8 mouse cellular contexts compared by ENCODE assay signal in the genomic region with DNA sequence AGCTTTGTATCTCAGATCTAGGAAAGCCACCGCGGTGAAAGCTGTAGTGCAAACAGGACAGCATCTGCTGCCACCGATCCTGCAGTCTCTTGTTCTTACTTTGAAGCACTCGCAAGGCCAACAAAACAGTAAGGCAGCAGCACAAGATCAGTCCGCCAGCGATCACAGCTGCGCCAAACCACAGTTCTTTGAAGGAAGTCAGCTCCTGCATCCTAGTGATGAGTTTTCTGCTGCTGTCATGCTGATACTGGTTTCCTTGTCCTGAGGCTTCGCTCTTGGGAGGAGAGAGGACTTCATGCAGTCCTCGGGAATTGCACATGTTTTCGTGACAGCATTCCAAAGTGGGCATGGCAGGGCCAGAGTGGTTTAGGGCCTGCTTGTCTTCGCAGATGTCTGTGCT. TPM values are rescaled to one million over a fixed set of nuclear protein-coding genes. Genes with fewer than 3 reads are reported as not detected.
DNase-seq lines count a peak whose midpoint lies in the region; ATAC-seq lines count a peak whose summit lies in the region.

No protein-coding gene starts in this region.

- peak overlapping the region; percentile 70 for H3K9ac ChIP-seq in hindbrain, embryonic 16.5 days (ENCODE audit: low read depth, low read length)

- no peak overlapping the region for H3K27ac ChIP-seq in hindbrain, embryonic 16.5 days (ENCODE audit: low read depth, low read length)
- no peak overlapping the region for H3K27ac ChIP-seq in macrophage

- peak overlapping the region; percentile 96 for H3K4me2 ChIP-seq in hindbrain, embryonic 16.5 days (ENCODE audit: low read length)

- H3K79me2 ChIP-seq in macrophage (ENCODE audit: inconsistent target) = no peaks in the 10 kb centered on the region

- DNase-seq in cerebellum, adult 8-10 months = peak; percentile 3
- no peak for DNase-seq in cerebellum, adult 9-10 months
- DNase-seq in right cerebral cortex, postnatal 4 days = peak; percentile 4
- no peak for DNase-seq in right cerebral cortex, adult 18-20 months
- peak; percentile 64 to 79 for DNase-seq in thymus, adult 18-20 months
- DNase-seq in urinary bladder, postnatal 14 days (ENCODE audit: low spot score) = no peak

- H3K27me3 ChIP-seq in hindbrain, embryonic 16.5 days (replicated peaks; ENCODE audit: control insufficient read depth, insufficient read depth, low read length) = no peaks in the 10 kb centered on the region

- 29% methylated on average over 11 of the region's 11 CpGs for WGBS in hindbrain, embryonic 16.5 days
- 58% methylated on average over 11 of the region's 11 CpGs for WGBS in macrophage (ENCODE audit: missing documents)

- H3K4me3 ChIP-seq in hindbrain, embryonic 16.5 days (ENCODE audit: low read length) = peak overlapping the region; percentile 66
- peak overlapping the region; percentile 29 for H3K4me3 ChIP-seq in macrophage (ENCODE audit: inconsistent target)

- H3K9me3 ChIP-seq in hindbrain, embryonic 16.5 days (ENCODE audit: control insufficient read depth, low read length) = no peaks in the 10 kb centered on the region

- no peak for ATAC-seq in hindbrain, embryonic 16.5 days

- no peaks in the 10 kb centered on the region for H3K36me3 ChIP-seq in hindbrain, embryonic 16.5 days (ENCODE audit: control insufficient read depth, insufficient read depth, low read length)
- no peaks in the 10 kb centered on the region for H3K36me3 ChIP-seq in macrophage (ENCODE audit: inconsistent target)

- H3K4me1 ChIP-seq in hindbrain, embryonic 16.5 days (ENCODE audit: control insufficient read depth, insufficient read depth, low read depth, low read length) = peaks cover 5% of the 10 kb centered on the region; the same call in 1 of the 2 replicates

RNA-seq across cellular contexts. Expression of a gene that starts 17.8 kb away (rescaled TPM):
- not detected in 2 replicates for polyA plus RNA-seq in hindbrain, embryonic 16.5 days (2015; fragmentation: Nextera tagmentation; extraction: Ambion mirVana)
- total RNA-seq in macrophage (2018; cell fraction: chromatin; rRNA removed) = 1 to 10 TPM in 12 of 26 experiments, under 1 TPM in 14; 0.42 to 2.9 (median 0.91) TPM
- under 1 TPM in 10 of 26 experiments, not detected in 16; 0.03 to 0.13 (median 0.05) TPM for total RNA-seq in macrophage (2018; cell fraction: cytosol; rRNA removed)
- total RNA-seq in macrophage (2018; cell fraction: nucleus; rRNA removed) = 1 to 10 TPM in 2 of 26 experiments, under 1 TPM in 24; 0.23 to 1.4 (median 0.56) TPM
- 0.04 TPM in 1 of 3 replicates, not detected in the others for polyA plus RNA-seq in macrophage (2018)

RNA-seq across cellular contexts. Expression of a gene that starts 40.6 kb away (rescaled TPM):
- 0.15 and 0.18 TPM in 2 replicates for polyA plus RNA-seq in hindbrain, embryonic 16.5 days (2015; fragmentation: Nextera tagmentation; extraction: Ambion mirVana)
- total RNA-seq in macrophage (2018; cell fraction: chromatin; rRNA removed) = 100 to 1,000 TPM in 13 of 26 experiments, 10 to 100 TPM in 13; 45.7 to 510 (median 159) TPM
- 10 to 100 TPM in 19 of 26 experiments, 1 to 10 TPM in 7; 7.6 to 71.9 (median 24.1) TPM for total RNA-seq in macrophage (2018; cell fraction: cytosol; rRNA removed)
- total RNA-seq in macrophage (2018; cell fraction: nucleus; rRNA removed) = 100 to 1,000 TPM in 13 of 26 experiments, 10 to 100 TPM in 13; 27.3 to 619 (median 102) TPM
- 7.0 to 11.5 TPM (median 10.0 TPM) in 3 replicates for polyA plus RNA-seq in macrophage (2018)

Comparison
In these comparisons a context has a peak if more than half of its experiments do, and no peak if none do; other contexts are left out.
1. DNase-seq: peak in cerebellum, adult 8-10 months (single experiment), right cerebral cortex, postnatal 4 days (single experiment) and thymus, adult 18-20 months (2 of 2); none in cerebellum, adult 9-10 months (single experiment), right cerebral cortex, adult 18-20 months (single experiment) and urinary bladder, postnatal 14 days (single experiment).